Mouse (Mus musculus) gastrocnemius, postnatal 4 days (tissue): ENCODE data around the gene Trp53tg5. TPM values are rescaled to one million over a fixed set of nuclear protein-coding genes. Genes with fewer than 3 reads are reported as not detected.

Experiments used
- DNase-seq, 2 experiments: peaks; one replicate each; pipeline ENCODE4 v3.0.0; 2021 to 2022; ENCODE audit warnings: low spot score in 2 of 2, mixed read lengths in 2 of 2
- total RNA-seq, 2 experiments: library from RNA; stranded (reverse); gene quantifications; 2 replicates each; pipeline ENCODE4 v1.2.3; 2021

The Trp53tg5 gene
- total RNA-seq, 2 experiments from 2014 or later: not detected

DNA sequence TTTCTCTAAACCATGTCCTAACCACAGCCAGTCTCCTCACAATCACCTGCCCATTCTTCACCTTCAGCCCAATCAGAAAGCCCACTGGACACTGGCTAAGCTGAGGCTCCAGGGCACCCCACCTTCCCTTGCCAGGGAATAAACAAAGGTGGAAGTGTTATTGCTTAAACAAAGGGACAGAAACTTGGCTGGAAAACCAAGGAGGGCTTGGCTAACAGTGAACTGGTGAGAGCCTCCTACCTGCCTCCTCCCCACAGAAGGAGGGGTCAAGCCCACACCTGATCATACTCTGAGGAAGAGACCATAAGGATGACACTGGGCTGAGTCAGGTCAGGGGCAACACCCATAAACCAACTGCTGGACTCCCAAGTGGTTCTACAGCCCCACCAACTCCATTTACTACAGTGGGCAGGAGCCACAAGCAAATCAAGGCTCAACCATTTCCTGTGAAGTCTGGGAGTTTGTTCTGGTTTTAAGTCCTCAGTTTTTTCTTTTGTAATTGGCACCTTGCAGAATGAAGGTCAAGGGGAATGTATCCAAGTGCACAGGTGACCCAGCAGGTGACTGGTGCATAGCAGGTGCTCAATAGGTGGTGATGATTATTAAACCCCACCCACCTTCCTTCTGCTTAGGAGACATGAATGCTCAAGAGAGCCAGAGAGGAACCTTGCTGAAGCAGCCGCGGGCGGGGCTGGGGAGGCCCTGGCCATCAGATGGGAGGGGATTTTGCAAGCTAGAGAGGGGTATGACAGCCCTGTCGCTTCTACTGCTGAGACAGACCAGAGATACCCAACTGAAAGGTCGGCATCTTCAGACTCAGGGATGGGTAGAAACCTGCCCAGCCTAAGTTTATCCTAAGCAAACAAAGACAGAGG lies 38.1 kb downstream of the Trp53tg5 start:
- DNase-seq: no peak

DNA sequence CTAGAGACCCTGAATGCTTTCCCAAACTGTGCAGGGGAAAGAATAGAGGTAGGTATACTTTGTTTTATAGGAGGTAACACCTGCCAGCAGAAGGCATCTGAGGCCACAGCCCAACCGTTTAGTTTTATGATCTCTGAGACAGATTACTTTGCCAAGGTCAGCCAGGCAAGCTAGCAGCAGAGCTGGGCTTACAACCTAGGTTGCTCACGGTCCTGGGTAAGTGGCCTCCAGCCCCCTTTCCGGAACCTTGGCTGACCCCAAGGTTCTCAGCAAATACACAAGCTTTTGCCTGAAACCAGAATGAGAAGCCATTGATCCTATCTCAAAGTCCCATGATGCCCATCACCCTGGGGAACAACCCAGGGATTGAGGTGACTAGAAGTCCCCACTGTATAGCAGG lies 38.8 kb downstream of the Trp53tg5 start:
- no peak for DNase-seq

DNA sequence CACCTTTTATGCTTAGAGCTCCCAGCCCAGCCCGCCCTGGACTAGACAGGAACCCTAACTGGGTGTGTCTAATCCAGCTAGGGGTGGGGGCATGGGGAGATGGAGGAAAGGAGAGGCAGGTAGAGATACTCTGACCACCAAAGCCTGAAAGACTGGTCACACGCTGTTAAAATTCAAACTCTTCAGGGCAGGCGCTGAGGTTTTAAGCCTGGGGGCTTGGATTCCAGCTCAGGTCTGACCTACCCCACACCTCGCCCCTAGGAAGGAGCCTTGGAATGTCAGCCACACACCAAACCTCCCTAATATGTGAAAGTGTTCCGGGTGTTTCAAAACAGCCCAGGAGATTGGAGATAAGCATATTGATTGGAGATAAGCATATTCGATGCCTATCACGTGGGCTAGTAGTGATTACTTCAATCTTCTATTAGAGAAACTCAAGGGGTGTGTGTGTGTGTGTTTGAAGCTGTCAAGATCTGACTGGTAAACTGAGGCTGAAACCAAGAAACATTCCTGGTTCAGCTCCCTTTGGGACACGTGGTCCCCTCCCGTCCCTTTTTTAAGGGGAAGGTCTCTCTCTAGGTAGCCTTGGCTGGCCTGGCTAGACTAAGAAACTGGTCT lies 40.1 kb downstream of the Trp53tg5 start:
- no peak for DNase-seq

DNA sequence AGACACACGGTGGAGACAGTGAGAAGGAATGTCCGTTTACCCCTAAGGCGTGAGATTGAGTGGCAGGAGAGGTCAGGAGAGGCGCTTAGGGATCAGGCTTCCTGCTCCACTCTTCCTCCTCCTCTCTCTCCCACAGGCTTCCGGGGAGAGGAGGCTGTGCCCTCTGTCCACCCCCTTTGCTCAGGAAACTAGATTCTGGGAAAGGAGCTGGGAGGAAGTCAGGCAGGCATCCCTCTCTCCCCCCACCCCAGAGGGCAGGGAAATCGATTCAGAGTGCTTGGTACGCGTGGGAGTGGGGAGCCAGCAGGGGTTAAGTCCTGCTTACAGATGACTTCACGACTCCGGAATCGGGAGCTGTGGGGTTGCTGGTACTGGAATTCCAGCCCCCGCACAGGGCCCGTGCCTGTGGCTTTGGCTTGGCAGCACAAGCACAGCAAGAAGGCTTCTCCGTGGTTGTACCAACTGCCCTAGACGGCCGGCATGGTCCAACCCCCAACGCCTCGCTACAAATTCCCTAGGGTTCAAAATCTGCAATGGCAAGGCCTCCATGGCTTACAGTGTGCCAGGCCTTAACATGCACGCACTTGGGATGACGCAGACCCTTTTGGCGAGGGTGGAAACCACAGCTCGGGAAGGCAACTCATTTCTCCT lies 40.9 kb downstream of the Trp53tg5 start:
- peak in 1 of 2 experiments; percentile 48 for DNase-seq

DNA sequence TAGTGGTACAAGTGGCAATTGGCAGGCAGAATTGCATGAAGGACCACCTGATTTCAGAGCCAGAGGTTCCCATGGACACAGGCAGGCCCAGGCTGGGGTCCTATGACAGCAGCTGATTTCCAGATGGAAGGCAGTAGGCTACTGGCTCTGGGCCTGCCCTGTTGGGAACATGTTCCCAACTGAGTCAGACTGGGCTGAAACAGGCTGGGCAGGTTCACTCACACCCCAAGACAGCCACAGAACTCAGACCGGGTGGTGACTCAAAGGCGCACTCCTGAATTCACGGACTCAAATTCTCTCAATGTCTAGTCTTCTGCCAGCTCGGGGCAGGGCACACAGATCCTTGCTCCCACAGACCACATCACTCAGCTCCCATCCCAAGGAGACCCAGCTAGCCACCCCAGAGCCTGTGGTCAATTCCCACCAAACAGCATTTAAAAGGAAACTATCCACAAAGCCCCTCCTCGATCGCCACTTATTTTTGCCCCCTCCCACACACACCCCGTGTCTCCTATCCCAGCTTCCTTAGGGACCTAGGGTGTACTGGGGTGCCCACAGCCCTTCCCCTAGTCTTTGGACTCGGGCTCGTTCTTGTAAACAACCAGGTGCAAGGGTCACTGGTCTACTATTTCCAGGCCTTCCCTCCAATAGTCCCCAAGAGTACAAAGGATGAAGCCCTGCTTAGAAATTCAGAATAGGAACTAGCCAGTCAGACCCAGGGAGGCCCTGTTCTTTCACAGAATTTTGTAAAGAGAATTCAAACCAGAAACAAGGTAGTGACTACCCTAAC lies 41.7 kb downstream of the Trp53tg5 start:
- no peak for DNase-seq

DNA sequence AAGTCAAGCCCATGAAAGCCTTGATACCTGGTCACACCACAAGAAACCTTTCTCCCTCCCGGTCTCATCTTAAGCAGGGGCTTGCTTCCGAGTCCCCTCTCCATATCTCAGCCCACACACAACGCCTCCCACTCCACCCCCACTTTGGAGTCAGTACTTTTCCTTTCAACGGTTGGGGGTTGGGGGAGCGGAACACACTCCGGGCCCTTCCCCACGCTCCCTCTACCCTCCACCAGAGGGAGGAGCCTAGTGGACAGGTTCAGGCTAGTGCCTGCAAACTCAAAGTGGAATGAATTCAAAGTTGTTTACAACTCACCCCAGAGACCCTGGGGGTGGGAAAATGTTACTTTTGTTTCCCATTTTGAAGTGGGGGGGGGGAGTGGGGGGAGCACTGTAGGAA lies 42.8 kb downstream of the Trp53tg5 start:
- no peak for DNase-seq

DNA sequence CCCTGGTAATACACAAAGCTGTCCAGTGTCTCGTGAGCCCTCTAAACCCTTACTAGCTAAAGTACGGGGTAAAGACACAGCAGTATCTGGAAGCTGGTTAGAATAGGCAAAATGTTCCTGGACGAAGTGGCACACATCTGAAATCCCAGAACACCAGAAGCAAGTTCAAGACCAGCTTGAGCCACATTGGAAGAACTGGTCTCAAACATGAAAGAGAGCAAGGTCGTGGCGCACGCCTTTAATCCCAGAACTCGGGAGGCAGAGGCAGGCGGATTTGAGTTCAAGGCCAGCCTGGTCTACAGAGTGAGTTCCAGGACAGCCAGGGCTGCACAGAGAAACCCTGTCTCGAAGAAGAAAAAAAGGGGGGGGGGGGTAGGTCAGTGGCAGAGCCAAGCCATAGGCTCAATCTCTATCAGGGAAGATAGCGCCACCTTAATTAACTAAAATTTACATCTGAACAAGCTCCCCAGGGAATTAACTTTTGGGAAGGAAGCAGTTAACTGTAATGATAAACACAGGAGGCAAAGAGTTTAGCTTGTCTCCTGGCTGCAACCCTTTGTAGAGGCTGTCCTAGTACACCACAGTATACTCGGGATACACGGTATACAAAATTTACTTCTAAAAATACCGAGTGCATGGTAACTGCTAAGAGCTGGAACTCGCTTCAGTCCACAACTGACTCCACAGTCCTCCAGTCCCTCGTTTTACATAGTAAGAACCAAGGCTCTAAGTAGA lies 43.5 kb downstream of the Trp53tg5 start:
- no peak for DNase-seq

DNA sequence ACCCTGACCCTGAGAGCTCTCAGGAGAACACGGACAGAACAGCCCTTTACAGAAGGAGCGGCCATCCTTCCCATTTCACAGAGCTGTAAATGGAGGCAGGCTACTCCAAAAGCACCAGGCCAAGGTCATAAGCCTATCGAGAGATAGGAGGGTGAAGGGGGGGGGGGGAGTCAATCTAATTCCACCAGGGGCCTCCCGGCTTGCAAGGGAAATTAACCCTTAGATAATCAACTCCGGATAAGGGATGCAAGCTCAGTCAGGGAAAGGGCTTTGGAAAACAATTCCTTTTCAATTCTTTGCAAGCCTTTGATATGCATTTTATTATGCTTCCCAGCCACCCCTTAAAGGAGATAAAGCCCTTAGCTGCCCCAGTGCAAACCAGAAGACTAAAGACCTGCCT lies 45.1 kb downstream of the Trp53tg5 start:
- no peak for DNase-seq

DNA sequence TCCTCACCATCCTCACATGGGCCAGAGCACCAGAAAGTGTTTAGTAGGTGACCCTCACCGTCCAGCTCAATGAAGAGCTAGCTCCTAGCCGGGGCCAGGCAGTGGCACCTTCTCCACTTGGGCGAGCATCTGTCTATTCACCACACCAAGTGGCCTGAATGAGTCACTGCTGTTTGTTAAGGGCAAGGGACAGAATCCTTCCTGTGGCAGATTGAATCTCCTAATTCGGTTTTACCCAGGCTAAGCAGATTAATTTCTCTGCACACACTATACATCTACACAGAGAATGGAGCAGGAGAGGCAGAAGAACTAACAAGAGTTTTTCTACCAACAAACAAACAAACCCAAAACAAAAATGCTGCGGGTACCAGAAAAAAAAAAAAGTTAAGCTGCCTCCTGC lies 46.6 kb downstream of the Trp53tg5 start:
- DNase-seq: no peak

DNA sequence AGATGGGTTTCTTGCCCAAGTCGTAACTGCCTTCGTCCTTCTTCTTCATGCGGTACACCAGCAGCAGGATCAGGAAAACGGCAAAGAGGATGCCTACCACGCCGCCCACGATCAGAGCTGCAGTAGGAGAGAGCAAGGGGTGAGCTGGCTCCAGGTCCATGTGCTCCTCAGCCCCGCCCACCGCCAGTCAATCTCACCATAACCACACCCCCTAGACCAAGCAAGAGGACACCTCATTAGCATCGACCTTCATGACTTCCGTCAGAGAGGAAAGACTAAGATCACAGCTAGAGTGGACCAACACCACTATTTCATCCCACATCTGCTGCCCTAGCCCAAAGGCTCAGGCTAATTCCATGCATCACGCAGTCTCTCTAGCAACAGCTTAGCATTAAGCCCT lies 47.4 kb downstream of the Trp53tg5 start:
- DNase-seq: no peak

DNA sequence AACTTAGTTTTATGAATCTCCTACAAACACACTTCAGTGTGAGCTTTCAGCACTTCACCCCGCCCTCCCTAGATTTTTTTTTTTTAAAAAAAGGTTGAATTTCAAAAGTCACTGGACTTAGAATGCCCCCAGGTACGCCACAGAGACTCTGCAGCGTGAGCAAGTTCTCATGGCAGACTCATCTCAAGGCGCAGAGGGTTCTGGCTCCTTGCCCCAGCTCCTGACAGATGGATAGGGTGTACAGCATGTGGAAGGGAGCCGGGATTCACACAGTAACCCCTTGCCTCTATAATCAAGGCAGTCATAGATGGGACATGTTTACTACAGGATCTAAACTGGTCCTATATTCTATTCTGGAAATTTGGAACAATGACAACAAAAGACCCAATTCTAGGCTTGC lies 48.1 kb downstream of the Trp53tg5 start:
- DNase-seq: no peak

DNA sequence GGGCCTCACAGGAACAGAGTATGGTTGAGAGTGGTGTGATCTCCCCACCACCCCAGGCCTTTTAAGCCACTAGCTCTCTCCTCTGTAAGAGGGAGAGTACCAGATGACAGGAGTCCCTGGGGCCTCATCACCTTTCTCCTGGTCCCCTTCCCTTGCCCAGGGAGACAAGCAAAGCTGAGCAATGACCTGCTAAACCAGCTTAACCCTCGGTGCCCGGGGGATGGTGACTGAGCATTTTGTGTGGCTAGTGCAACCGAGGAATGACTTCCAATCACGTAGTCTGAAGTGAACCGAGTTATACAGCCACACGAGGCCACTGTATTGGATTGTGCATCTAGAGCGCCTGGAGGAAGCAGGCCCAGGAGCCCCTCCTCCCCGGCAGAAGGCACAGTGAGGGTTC lies 49.1 kb downstream of the Trp53tg5 start:
- DNase-seq: no peak

DNA sequence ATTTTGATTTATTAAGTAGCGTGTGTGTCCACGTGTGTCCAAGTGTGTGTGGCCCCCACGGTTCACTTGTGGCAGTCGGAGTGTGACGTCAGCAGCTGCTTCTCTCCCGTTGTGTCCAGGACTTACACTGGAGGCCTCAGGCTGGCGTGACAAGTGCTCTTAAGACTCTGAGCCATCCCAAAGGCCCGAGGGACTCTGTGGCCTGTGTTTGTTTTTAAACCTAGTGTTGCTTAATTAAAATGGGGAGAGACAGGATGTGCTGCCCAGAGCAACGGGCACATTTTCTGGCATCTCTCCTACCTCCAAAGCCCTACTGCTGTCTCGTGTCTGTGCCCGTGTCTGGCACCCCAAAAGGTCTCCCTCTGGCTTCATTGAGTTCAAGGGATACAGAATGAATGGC lies 50.1 kb downstream of the Trp53tg5 start:
- DNase-seq: no peak

DNA sequence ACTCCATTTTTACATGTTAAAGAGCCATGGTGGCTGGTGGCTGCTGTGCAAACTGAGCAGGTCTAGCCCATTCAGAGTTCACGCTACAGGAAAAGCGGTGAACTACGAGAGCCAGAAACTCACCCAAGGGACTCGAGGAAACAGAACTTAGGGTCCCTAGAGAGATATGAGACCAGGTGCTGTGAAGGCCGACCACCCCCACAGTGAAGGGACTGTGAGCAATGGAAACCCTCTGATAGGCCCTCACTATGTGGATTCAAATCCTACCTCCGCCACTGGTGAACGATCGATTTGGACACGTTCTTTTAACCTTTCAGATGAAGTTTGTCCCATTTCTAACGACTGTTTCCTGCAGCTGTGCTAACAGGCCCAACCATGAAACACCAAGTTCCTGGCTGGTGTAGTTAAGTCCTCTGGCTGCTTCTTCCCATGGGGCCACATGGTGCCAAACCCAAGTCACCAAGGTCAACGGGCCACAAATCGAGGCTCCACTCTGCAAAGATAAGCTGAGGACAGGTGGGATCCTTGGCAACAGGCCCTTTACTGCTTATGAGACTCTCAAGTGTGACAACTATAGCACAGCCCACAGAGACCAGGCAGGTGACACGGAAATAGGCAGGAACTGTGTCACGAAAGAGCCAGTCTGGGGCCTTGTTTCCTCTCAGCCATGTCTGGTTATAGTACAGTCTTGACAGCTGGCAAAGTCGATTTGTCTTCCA lies 50.7 kb downstream of the Trp53tg5 start:
- DNase-seq: no peak

DNA sequence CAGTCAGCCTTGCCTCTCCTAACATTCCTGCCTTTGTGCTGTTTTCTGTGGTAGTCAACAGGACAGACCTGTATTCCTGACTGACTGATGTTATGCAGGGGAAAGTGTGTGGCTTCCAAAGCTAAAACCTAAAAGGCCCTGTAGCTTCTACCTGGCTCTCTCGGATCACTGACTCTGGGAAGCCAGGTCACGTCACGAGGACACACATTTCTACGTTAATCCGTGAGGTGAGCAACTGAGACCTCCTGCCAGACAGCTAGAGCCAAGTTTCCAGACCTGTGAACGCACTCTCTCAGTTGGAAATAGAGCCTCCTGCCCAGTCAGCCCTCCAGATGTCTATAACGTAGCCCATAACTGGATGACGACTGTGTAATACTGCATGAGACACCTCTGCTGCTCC lies 51.5 kb downstream of the Trp53tg5 start:
- no peak for DNase-seq

DNA sequence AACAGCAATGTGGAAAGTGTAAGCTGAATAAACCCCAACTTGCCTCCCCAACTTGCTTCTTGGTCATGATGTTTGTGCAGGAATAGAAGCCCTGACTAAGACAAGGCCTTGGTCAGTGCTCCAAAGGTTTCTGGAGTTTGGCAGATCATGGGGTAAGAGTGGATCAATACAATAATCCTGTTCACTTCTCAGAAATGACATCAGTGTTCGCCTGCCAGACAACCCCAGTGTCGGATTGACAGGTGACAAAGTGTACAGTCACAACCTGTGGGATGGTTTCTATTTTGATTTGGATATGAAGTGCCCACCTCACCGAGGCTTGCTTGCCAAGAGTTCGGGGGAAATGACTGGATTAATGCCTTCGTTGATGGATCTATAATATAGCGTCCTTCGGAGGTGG lies 52.2 kb downstream of the Trp53tg5 start:
- no peak for DNase-seq
